Mouse (Mus musculus) CH12F3 (cell line): ENCODE results near the gene Def6.

Experiments
- in situ Hi-C: fragments of 300-500 bp; cut with MboI; formaldehyde crosslinking; loops from 2 replicates; pipeline ENCODE4 v1.14.3; 2020; ENCODE audit warnings: low sequenced_read_pairs

The Def6 gene

DNA sequence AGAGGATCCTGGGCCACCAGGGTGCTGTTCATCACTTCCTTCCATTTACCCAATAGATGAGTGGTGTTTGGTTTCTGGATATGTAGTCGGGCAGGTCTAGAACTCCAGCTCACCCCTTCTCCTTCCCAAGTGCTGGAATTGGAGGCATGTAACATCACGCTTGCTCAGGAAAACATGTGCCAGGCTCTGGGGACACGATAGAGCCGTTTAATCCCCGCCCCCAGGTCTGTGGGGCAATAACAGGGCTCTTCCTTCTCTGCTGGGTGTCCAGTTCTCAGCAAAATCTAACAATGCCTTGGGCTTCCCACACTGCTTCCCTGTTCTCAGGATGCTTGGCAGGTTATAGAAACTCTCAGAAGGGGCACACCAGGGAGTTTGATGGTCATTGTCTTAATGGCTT, 29.8 kb downstream of the Def6 start:
- in situ Hi-C loops: no loop called here

DNA sequence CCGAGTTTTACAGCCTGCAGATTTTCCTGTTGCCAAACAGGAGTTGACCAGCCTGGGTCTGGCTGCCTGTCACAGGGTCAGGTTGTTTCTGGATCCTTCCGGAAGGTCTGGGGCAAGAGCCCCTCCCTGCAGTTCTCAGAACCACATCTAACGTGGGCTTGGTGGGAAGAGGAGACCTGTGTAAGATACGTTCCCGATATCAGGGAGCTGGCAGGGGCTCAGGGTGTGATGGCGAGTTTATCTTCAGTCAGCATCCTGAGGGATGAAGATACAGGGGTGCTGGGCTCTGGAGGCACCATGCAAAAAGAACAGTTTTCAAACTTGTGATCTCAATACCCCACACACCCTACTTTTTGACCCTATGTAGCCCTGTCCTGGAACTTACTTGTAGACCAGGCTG, 30.3 kb downstream of the Def6 start:
- in situ Hi-C loops: no loop called here

DNA sequence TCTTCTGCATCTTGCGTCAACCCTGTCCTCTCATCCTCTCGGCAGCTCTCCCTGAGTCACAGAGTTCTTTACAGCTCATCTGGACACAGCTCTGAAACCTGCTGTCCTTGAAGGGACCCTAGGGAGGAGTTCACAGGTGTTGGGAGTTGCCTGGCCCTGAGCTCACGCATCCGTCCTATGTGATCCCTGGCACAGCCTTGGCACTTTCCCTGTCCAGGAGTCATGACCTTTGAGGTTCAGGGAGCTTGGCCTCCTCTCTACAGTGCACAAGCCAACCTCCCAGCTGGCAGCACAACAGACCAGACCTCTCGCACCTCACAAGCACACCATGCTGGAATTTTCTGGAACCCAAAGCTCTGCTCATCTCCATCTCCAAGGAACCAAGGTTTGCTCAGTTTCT, 33.3 kb downstream of the Def6 start:
- in situ Hi-C loops: loop anchor here (10.0 kb wide), 1 partner anchor 64 kb away; no protein-coding TSS in a partner anchor

DNA sequence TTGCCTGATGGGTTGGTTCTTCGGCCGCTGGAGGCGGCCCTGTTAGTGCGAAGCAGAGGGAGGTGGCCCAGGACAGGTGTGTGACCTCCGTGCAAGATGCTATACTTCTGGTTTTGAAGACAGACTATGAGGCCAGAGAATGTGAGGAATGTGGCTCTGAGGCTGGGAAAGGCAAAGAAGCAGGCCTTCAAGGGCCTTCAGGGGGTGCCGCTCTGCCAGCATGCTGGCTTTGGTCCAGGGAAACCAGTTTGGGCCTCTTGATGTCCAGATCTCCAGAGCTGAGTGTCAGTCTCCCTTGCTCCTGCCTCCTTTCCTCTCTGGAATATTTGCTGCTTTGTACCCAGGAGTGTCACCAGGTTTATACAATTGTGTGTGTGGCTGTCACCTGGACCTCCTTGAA, 34.7 kb downstream of the Def6 start:
- in situ Hi-C loops: loop anchor here (10.0 kb wide), 1 partner anchor 63 kb away; no protein-coding TSS in a partner anchor

DNA sequence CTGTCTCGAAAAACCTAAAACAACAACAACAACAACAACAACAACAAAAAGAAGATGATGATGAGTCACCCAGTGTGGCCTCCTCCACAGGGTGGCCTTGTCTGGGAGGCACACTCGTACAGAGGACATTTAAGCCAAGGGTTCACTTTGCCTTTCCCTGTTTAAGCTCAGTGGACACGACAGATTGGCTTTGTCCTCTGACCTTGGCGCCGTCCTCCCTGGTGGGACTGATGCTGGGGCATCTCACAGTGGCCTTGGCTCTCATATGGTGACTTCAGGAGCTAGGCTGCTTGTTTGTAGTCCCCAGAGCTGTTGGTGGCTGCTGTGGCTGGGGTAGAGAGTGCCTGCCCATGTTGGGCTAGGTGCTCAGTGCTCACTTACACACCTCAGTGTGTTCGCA, 36.6 kb downstream of the Def6 start:
- in situ Hi-C loops: loop anchor here (10.0 kb wide), 1 partner anchor 61 kb away; no protein-coding TSS in a partner anchor

DNA sequence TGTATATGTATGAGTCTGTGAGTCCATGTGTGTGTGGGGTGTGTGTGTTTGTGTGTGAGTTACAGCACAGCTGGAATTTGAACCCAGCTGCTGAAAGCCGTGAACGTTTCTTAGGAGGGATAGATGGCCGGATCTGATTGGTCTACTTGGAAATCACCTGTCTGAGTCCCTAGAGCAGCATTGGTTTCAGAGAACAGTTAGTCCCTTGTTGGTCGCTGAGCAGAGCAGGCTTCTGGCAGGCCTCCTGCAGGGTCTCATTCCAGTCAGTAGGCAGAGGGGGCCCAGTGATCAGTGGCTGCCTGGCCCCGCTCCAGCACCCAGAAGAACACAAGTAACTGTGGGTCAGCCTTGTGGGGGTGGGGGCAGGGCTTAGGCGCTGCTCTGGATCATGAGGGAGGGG, 37.1 kb downstream of the Def6 start:
- in situ Hi-C loops: loop anchor here (10.0 kb wide), 1 partner anchor 60 kb away; no protein-coding TSS in a partner anchor

DNA sequence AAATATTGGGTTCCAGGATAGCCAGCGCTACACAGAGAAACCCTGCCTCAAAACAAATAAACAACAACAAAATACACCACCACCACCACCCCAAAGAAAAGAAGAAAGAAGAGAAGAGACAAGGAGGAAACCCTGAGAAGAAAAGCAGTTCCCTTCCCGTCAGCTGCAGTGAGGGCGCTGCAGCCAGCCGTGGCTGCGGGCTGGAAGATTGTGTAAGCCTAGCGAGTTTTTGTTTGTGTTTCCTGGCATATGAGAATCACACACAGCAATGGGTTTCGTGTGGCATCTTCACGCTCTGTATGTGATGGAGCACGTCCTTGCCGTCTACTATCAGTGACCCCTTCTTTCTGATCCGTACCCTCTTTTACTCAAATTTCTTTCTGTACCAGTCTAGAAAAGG, 39.1 kb downstream of the Def6 start:
- in situ Hi-C loops: loop anchor here (10.0 kb wide), 1 partner anchor 58 kb away; no protein-coding TSS in a partner anchor

DNA sequence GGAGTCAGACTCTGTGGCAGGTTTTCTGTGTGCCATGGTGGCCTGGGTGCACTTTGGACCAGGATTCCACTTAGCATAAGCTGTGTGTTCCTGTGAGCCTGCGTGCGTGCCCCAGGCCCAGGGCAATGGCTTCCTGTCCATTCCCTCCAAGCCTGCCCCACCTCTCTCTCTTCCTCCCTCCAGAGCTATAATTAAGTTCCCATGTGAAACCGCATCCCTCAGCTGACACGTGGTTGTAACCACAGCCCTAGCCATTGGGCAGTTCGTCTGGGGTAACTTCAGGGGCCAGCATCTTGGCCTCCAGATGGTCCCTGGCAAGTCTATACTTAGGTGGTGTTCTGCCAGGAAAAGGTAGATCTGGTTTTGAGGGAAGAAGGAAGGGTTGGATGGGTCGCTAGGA, 40.0 kb downstream of the Def6 start:
- in situ Hi-C loops: loop anchor here (10.0 kb wide), 1 partner anchor 57 kb away; no protein-coding TSS in a partner anchor

DNA sequence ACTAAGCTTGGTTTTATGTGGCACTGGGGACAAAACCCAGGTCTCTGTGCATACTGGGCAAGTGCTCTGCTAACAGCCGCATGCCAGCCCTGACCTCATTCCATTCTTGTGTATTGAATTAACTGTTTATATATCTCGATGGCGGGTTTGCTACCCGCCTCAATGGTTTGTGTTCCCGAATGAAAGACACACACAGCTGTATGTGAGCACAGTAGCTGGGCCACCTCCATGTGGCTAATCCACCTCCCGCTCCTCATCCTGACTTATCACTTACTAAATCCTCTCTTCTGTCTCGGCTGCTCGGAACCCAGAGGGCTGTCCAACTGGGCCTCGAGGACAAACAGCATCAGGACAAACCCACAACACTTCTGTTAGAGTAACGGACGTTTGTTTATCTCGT, 41.5 kb downstream of the Def6 start:
- in situ Hi-C loops: loop anchor here (10.0 kb wide), 1 partner anchor 56 kb away; no protein-coding TSS in a partner anchor

DNA sequence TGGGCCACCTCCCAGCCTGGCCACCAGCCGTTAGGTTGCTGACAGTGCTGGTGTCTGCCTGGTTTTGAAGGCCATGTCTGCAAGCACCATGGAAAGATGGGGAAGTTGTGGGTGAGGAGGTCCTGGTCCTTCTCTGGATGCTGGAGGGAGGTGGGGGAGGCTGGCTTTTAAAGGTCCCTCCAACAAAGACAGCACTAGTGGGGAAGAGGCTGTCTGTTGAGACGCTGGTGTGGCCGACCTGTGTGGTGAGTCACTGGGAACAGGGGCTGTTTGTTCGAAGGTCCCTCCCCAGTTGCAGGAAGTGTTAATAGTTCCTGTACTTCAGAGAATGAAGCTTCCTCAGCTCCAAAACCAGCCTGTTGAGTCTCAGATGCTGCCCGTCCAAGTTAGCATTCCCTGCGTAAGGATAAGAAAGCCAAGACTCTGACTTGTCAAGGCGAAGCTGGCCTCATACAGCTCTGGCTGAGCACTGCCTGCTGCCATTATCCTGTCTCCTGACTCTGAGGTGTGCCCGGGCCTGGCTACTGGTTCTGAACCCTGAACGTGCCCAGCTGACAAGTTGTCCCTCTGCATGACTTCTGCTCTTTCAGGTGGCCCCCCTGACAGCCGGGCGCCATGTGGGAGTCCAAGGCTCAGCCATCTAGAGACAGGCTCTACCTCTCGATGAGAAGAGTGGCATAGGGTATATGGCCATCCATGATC, 44.2 kb downstream of the Def6 start:
- in situ Hi-C loops: no loop called here

DNA sequence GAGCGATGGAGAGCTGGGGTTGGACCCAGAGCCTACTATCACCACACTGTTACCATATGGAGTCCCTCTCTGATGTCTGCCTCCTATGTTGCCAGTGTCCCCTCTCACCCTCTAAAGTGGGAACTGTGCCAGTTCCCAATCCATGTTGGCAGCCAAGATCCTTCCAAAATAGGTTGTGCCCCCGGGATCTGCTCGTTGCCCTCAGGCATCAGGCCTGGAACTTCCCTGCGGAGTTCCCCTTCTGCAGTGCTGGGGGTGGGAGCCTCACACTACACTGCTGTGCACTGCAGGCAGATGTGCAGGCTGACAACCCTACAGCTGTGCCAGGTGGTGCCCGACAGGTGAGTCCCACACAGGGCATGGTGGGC, 44.7 kb downstream of the Def6 start:
- in situ Hi-C loops: no loop called here

DNA sequence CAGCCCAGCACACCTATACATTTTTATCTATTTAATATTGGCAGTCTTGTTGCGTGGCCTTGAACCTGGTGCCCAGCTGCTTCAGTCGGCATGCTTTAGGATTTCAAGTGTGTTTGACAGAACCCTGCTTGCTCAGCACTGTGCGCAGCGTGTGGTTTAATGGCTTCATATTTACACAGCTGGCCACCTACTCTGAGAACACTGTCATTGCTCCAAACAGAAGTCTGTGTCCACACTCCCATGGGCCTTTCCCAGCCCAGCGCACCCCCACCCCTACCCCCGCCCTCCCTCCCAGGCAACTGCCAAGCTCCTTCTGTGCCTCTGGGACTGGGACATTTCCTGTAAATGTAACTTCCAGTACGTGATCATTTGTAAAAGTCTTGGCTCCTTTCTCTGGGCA, 45.6 kb downstream of the Def6 start:
- in situ Hi-C loops: no loop called here

DNA sequence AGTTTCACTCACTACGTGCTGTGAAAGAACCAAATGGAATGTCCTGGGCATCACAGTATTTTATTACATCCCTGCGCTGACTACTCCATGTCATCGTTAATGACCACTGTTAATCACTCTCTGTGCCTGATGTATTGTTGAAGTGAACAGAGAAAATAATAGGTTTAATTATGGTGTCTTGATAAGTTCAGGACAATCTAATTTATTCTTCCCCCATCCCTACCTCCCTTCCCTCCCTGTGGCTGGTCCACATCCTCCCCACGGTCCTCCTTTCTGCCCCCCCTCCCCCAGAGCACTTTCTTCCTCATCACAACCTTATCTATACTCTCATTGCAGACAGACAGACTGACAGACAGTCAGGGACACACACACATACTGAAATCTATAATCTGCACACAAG, 47.2 kb downstream of the Def6 start:
- in situ Hi-C loops: no loop called here

DNA sequence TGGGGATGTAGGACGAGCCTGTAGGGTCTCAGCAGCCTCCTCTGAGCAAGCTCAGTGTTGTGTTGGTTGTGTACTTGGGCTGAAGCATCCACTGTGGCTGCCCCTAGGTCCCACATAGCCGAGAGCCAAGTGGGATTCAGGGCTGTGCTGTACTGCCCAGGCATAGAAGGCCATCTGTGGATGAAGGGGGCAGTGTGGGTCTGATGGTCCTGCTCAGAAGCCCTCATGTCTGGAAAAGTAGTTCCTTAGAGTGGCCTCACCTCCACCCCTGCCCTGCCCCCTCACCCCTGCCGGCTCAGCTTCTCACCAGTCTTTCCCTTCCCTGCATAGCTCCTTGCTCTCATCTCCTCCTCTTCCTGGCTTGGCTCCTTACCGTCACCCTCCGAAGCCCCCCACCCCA, 48.1 kb downstream of the Def6 start:
- in situ Hi-C loops: no loop called here

DNA sequence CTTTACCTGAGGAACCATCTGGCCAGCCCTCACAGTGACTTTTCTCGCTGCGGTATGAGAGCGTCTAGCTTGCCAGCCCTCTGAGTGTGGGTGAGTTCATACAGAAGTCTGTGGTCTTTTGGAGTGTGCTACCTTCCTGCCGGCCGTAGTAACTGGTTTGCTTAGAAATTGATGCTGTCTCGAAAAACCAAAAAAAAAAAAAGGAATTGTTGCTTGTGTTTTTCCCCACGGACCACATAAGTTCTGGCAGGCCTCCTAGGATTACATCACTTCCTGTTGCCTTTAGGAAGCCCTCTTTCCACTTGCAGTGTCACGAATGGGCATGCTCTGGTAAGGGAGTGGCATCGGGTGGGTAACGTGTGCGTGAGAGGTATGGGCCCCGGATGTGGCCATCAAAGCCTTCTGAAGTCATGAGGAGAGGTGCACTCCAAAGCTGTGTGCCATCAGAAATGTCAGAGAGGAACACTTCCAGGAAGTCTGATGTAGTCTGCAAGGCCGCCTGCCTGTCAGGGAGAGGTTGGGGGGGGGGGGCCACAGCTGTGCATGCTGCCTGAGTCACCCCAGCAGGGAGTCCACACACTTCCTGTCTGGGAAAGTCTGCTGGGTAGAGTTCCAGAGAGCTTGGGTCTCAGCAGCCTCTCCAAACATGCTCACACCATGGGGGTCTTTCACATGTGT, 49.2 kb downstream of the Def6 start:
- in situ Hi-C loops: no loop called here

DNA sequence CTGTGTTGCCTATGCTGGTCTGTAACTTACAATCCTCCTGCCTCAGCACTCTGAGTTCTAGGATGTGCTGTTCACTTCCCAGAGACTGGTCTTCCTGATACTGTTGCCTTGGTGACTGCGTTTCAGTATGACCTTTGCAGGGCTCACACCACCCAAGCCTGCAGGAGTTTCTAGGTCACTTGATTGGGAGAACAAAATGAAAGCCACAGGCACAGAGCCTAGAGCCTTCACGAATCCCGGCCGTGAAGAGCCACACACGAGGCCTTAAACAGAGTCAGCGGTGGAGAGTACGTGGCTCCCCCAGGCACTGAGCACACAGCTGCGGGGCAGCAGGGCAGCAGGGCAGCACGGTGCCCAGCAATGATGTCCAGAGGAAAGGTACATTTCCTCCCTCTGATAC, 50.7 kb downstream of the Def6 start:
- in situ Hi-C loops: no loop called here

DNA sequence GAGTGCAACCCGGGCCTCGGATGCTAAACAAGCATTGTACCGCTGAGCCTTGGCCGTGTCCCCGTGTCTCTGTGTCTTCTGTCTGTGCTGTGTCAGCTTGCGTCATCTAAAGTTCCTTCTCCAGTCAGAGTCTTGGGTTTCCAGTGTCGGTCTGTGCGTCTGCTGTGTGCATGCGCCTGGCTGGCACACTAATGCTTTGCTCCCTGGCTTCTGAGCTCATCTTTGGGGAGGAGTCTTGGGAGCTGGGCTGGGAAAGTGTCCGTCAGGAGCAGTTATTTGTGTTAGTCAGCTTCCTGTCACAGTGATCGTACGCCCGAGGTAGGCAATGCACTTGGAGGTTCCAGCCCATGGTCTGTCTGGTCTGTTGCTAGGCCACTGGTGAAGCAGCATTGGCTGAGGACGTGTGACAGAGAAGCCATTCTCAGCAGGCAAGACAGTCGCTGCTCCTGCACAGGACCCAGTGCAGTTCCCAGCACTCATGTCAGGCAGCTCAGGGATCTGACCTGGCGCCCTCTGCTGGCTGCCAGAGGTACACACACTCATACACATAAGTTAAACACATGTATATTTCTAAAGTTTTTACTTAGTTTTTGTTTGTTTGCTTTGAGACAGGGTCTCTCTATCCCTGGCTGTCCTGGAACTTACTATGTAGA, 52.4 kb downstream of the Def6 start:
- in situ Hi-C loops: no loop called here

DNA sequence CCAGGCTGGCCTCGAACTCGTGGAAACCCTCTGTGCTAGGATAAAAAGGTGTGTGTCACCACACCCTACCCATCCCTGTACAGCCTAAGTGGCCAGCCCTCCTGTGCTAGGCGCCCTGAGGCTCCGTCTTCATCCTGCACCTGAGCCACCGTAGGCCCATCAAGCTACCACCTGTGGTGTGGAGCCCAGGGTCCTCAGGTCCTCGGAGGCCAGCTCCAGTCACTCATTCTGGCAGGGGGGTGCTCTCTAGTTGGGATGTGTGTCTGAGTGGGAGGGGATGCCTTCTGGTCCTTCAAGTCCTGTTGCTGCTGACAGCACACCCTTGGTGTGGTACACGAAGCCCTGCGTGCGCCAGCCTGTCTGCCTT, 52.9 kb downstream of the Def6 start:
- in situ Hi-C loops: no loop called here

DNA sequence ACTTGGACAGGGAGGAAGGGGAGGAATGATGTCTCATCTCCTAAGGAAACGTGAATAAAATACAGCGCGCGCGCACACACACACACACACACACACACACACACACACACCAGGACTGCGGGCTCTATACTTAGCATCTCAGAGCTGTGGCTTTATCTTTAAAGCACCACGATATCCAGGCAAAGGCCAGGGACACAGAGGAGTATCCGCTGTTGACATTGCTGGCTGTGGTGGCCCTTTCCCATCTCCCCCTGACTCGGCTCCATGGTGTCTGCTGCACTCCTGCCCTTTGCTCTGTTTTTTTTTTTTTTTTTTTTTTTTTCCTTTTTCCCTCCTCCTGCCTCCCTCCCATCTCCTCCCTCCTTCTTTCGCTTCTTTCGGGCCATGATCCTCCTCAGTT, 54.2 kb downstream of the Def6 start:
- in situ Hi-C loops: no loop called here

DNA sequence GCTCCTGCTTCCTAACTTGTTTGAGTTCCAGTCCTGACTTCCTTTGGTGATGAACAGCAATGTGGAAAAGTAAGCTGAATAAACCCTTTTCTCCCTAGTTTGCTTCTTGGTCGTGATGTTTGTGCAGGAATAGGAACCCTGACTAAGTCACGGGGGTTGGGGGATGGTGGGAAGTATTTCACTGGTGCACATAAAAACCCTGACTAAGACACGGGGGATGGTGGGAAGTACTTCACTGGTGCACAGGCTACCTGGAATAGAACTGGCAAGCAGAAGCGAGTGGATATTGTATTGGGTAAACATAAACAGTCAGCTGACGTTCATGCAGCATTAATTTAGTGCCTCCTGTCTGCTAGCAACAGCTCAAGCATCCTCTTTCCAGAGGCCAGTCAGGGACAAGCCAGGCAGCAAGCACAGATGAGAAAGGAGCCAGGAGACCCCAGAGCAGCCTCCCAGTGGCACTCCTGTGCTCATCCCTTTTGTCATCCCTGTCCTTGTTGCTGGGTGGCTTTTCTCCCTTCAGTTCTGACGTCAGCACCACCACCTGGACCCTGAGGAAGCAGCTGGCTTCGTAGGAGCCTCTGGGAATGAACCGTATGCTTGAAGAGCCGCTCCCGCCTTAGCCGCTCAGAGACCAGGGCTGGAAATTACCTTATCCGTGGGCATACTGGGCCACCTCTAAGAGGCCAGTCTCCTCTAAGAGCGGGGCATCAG, 55.8 kb downstream of the Def6 start:
- in situ Hi-C loops: no loop called here

DNA sequence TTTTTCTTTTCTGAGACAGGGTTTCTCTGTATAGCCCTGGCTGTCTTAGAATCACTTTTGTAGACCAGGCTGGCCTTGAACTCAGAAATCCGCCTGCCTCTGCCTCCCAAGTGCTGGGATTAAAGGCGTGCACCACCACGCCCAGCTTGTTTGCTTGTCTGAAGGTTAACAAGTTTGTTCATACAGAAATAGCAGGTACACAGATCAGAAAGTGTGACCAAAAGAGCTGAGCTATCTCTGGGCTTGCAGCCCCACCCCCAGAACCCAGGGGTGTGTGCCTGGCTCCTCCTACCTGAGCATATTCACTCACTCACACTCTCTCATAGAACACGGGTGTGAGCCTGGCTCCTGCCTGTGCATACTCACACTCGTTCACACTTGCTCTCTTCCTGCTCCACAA, 59.7 kb downstream of the Def6 start:
- in situ Hi-C loops: no loop called here
